Mouse (Mus musculus) layer of hippocampus, postnatal 14 days (tissue): ENCODE results near the gene Mlycd. TPM values are rescaled to one million over a fixed set of nuclear protein-coding genes. Genes with fewer than 3 reads are reported as not detected.

Source experiments
- DNase-seq, 2 experiments: peaks; one replicate each; pipeline ENCODE4 v3.0.0; 2021 to 2022; ENCODE audit warnings: low spot score in 2 of 2, mixed read lengths in 1 of 2
- total RNA-seq, 2 experiments: library from RNA; stranded (reverse); gene quantifications; 2 replicates each; pipeline ENCODE4 v1.2.3; 2021

Gene Mlycd
- total RNA-seq, 2 experiments from 2014 or later = 24.1 to 27.0 TPM

- no peak for DNase-seq
These were observed 65.0 kb downstream of the Mlycd start for GRCm38 (mm10) chr8:119459724-119460123.

Other genes with a start within 250 kb of the Mlycd start
- 100 to 1,000 TPM; 540 to 542 TPM for gene Hsbp1, start 50.4 kb upstream of the Mlycd start, total RNA-seq
- gene Osgin1, start 39.2 kb downstream of the Mlycd start, total RNA-seq = 1 to 10 TPM in 1 of 2 experiments, under 1 TPM in 1; 0.19 to 1.2 TPM
- gene Necab2, start 51.8 kb downstream of the Mlycd start, total RNA-seq = 100 to 1,000 TPM; 126 to 129 TPM
- gene Slc38a8, start 106.8 kb downstream of the Mlycd start, total RNA-seq = under 1 TPM; 0.23 to 0.29 TPM
- 10 to 100 TPM; 63.6 to 69.8 TPM for gene Mbtps1, start 163.9 kb downstream of the Mlycd start, total RNA-seq
- 10 to 100 TPM; 39.1 to 40.8 TPM for gene Hsdl1, start 180.3 kb downstream of the Mlycd start, total RNA-seq
- gene Dnaaf1, start 180.4 kb downstream of the Mlycd start, total RNA-seq = under 1 TPM; 0.32 to 0.48 TPM
- 10 to 100 TPM; 10.0 to 11.8 TPM for gene Taf1c, start 210.3 kb downstream of the Mlycd start, total RNA-seq
- gene Adad2, start 217.9 kb downstream of the Mlycd start, total RNA-seq = under 1 TPM in 1 of 2 experiments, not detected in 1; 0.16 TPM
- gene Kcng4, start 240.8 kb downstream of the Mlycd start, total RNA-seq = 1 to 10 TPM; 2.9 to 3.3 TPM